Mouse (Mus musculus): Measurements from ENCODE around the gene Zfp619. TPM values are rescaled to one million over a fixed set of nuclear protein-coding genes. Genes with fewer than 3 reads are reported as not detected.

Gene Zfp619
- 0.78 TPM for polyA plus RNA-seq (2015; fragmentation: Illumina TruSeq; extraction: RNeasy Lipid Tissue Mini Kit (QIAGEN cat#74804); ENCODE audit: insufficient read depth, low read depth, low replicate concordance)

GRCm38 (mm10) chr7:39517616-39518177, at the start of gene Zfp619:
Zfp619 (plus strand) TSS chr7:39517766.

Other genes with a start within 250 kb of the Zfp619 start
- gene Gm5114, start 104.6 kb upstream of the Zfp619 start, polyA plus RNA-seq (2015; fragmentation: Illumina TruSeq; extraction: RNeasy Lipid Tissue Mini Kit (QIAGEN cat#74804); ENCODE audit: insufficient read depth, low read depth, low replicate concordance): not detected

All from pancreas, adult 10 weeks (tissue).